In the genomic region with DNA sequence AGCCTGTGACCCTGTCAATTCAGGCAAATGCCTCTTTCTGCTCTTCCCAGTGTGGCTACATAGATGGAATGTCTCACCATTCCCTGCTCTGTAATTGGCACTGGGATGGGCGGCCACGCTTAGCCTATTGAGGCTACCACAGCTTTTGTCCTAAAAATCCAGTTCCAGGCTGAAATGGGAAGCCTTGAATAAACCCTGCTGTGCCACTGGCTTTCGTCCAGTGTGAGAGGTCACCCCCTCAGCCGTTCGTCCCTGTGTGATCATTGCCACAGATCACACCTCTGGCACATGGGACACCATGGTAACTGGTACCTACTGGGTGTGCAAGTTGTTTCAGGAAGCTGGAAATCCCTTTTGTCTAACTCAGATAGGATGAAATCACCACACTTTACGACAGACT, we compare ENCODE assay signal across 16 mouse cellular contexts. TPM values are rescaled to one million over a fixed set of nuclear protein-coding genes. Genes with fewer than 3 reads are reported as not detected.
A peak's percentile ranks its signal among the peaks of the same experiment; 100 is the strongest.
DNase-seq lines count a peak whose midpoint lies in the region; ATAC-seq and TF ChIP-seq lines count a peak whose summit lies in the region.
"Had no signal": no experiment of that assay in that cellular context is flagged by ENCODE, and none has a peak within 500 bp of the region (broad histone marks: within the 10 kb centered on the region; RNA-seq: fewer than 3 reads in every experiment).

No protein-coding gene starts in this region.

- TF ChIP-seq CTCF in midbrain, postnatal 0 days (IDR thresholded peaks at IDR 0.05): no peak

- H3K36me3 ChIP-seq in midbrain, postnatal 0 days (ENCODE audit: insufficient read depth, low read length): no peaks in the 10 kb centered on the region
- H3K36me3 ChIP-seq in midbrain, embryonic 10.5 days: no peaks in the 10 kb centered on the region
- H3K36me3 ChIP-seq: kidney, embryonic 15.5 days; neural tube, embryonic 13.5 days; stomach, embryonic 15.5 days had no signal

- 34% methylated on average over 6 of the region's 6 CpGs for WGBS in midbrain, postnatal 0 days
- 52% methylated on average over 6 of the region's 6 CpGs for WGBS in midbrain, embryonic 10.5 days

- no peak overlapping the region for H3K9ac ChIP-seq in midbrain, postnatal 0 days (replicated peaks; ENCODE audit: low read length, poor library complexity, severe bottlenecking)
- H3K9ac ChIP-seq: forebrain, postnatal 0 days; kidney, embryonic 15.5 days; liver, embryonic 14.5 days; neural tube, embryonic 13.5 days; stomach, embryonic 15.5 days had no signal

- DNase-seq in heart, adult 11 months: peak; percentile 82
- DNase-seq in heart, adult 18-20 months: no peak
- peak; percentile 9 for DNase-seq in midbrain, postnatal 0 days (ENCODE audit: low spot score)
- no peak for DNase-seq in midbrain, embryonic 10.5 days (ENCODE audit: low spot score)
- peak; percentile 32 for DNase-seq in adrenal gland, postnatal 25 days
- DNase-seq in urinary bladder, postnatal 4 days (ENCODE audit: low spot score in 2 of 2): no peak
- DNase-seq in frontal cortex, postnatal 25 days (ENCODE audit: low spot score in 2 of 2): no peak
- DNase-seq: cerebellum, adult 2 months; forebrain, postnatal 0 days; gastrocnemius, adult 2 months; lung, postnatal 14 days; thymus, adult 2 months had no signal

- H3K27me3 ChIP-seq in midbrain, postnatal 0 days (ENCODE audit: insufficient read depth, low read length): no peaks in the 10 kb centered on the region
- no peaks in the 10 kb centered on the region for H3K27me3 ChIP-seq in midbrain, embryonic 10.5 days (ENCODE audit: low read depth, poor library complexity, severe bottlenecking)
- H3K27me3 ChIP-seq: kidney, embryonic 15.5 days; neural tube, embryonic 13.5 days; stomach, embryonic 15.5 days had no signal

- H3K4me1 ChIP-seq in midbrain, postnatal 0 days (ENCODE audit: insufficient read depth, low read length): no peaks in the 10 kb centered on the region
- H3K4me1 ChIP-seq in midbrain, embryonic 10.5 days: peaks cover 8% of the 10 kb centered on the region
- H3K4me1 ChIP-seq: neural tube, embryonic 13.5 days; stomach, embryonic 15.5 days had no signal

- H3K4me3 ChIP-seq in midbrain, postnatal 0 days (ENCODE audit: low read depth, low read length): no peak overlapping the region
- no peak overlapping the region for H3K4me3 ChIP-seq in midbrain, embryonic 10.5 days
- H3K4me3 ChIP-seq: gastrocnemius, adult 2 months; kidney, embryonic 15.5 days; neural tube, embryonic 13.5 days; stomach, embryonic 15.5 days had no signal

- H3K4me2 ChIP-seq in midbrain, postnatal 0 days (ENCODE audit: low read depth, low read length, poor library complexity, severe bottlenecking): no peak overlapping the region
- H3K4me2 ChIP-seq: kidney, embryonic 15.5 days; neural tube, embryonic 13.5 days; stomach, embryonic 15.5 days had no signal

- H3K27ac ChIP-seq in midbrain, postnatal 0 days (ENCODE audit: low read depth, low read length): no peak overlapping the region
- no peak overlapping the region for H3K27ac ChIP-seq in midbrain, embryonic 10.5 days (replicated peaks)
- H3K27ac ChIP-seq: gastrocnemius, adult 2 months; kidney, embryonic 15.5 days; liver, embryonic 14.5 days; neural tube, embryonic 13.5 days; stomach, embryonic 15.5 days had no signal

- no peak for ATAC-seq in midbrain, postnatal 0 days (ENCODE audit: low FRiP score)
- ATAC-seq: forebrain, postnatal 0 days had no signal

- H3K9me3 ChIP-seq in midbrain, postnatal 0 days (ENCODE audit: low read length): no peaks in the 10 kb centered on the region
- H3K9me3 ChIP-seq in midbrain, embryonic 10.5 days (replicated peaks): no peaks in the 10 kb centered on the region
- H3K9me3 ChIP-seq: kidney, embryonic 15.5 days; neural tube, embryonic 13.5 days; stomach, embryonic 15.5 days had no signal

RNA-seq across cellular contexts. Expression of gene Taldo1, which starts 18.4 kb away (rescaled TPM):
- 100 to 1,000 TPM; 106 to 141 TPM for total RNA-seq in heart, adult 18-20 months (2021)
- 166 and 175 TPM in 2 replicates for total RNA-seq in midbrain, postnatal 0 days (2014; rRNA removed)
- polyA plus RNA-seq in midbrain, postnatal 0 days (2015; fragmentation: Nextera tagmentation; extraction: Ambion mirVana): 245 and 255 TPM in 2 replicates
- polyA plus RNA-seq in midbrain, embryonic 10.5 days (2016; fragmentation: Nextera tagmentation; extraction: Ambion mirVana): 339 and 342 TPM in 2 replicates
- total RNA-seq in adrenal gland, postnatal 25 days (2021): 629 and 681 TPM in 2 replicates

RNA-seq across cellular contexts. Expression of gene Eps8l2, which starts 34.9 kb away (rescaled TPM):
- total RNA-seq in heart, adult 18-20 months (2021): 1 to 10 TPM; 1.7 to 3.0 TPM
- 2.4 and 3.1 TPM in 2 replicates for total RNA-seq in midbrain, postnatal 0 days (2014; rRNA removed)
- polyA plus RNA-seq in midbrain, postnatal 0 days (2015; fragmentation: Nextera tagmentation; extraction: Ambion mirVana): 0.48 and 0.74 TPM in 2 replicates
- 3.4 and 3.8 TPM in 2 replicates for polyA plus RNA-seq in midbrain, embryonic 10.5 days (2016; fragmentation: Nextera tagmentation; extraction: Ambion mirVana)
- 1.6 and 2.6 TPM in 2 replicates for total RNA-seq in adrenal gland, postnatal 25 days (2021)

RNA-seq across cellular contexts. Expression of gene Gatd1, which starts 40.3 kb away (rescaled TPM):
- 10 to 100 TPM; 11.3 to 12.4 TPM for total RNA-seq in heart, adult 18-20 months (2021)
- total RNA-seq in midbrain, postnatal 0 days (2014; rRNA removed): 72.0 and 72.9 TPM in 2 replicates
- 47.7 and 48.9 TPM in 2 replicates for polyA plus RNA-seq in midbrain, postnatal 0 days (2015; fragmentation: Nextera tagmentation; extraction: Ambion mirVana)
- polyA plus RNA-seq in midbrain, embryonic 10.5 days (2016; fragmentation: Nextera tagmentation; extraction: Ambion mirVana): 45.1 and 47.0 TPM in 2 replicates
- 35.6 and 58.9 TPM in 2 replicates for total RNA-seq in adrenal gland, postnatal 25 days (2021)

RNA-seq across cellular contexts. Expression of gene Tmem80, which starts 46.1 kb away (rescaled TPM):
- total RNA-seq in heart, adult 18-20 months (2021): 10 to 100 TPM; 14.6 to 15.7 TPM
- 25.8 and 29.1 TPM in 2 replicates for total RNA-seq in midbrain, postnatal 0 days (2014; rRNA removed)
- 31.5 and 34.5 TPM in 2 replicates for polyA plus RNA-seq in midbrain, postnatal 0 days (2015; fragmentation: Nextera tagmentation; extraction: Ambion mirVana)
- 52.2 and 58.1 TPM in 2 replicates for polyA plus RNA-seq in midbrain, embryonic 10.5 days (2016; fragmentation: Nextera tagmentation; extraction: Ambion mirVana)
- 34.1 and 43.2 TPM in 2 replicates for total RNA-seq in adrenal gland, postnatal 25 days (2021)

RNA-seq across cellular contexts. Expression of gene Deaf1, which starts 46.1 kb away (rescaled TPM):
- 10 to 100 TPM; 11.7 to 12.6 TPM for total RNA-seq in heart, adult 18-20 months (2021)
- 246 and 289 TPM in 2 replicates for total RNA-seq in midbrain, postnatal 0 days (2014; rRNA removed)
- polyA plus RNA-seq in midbrain, postnatal 0 days (2015; fragmentation: Nextera tagmentation; extraction: Ambion mirVana): 291 and 306 TPM in 2 replicates
- 57.4 and 67.2 TPM in 2 replicates for polyA plus RNA-seq in midbrain, embryonic 10.5 days (2016; fragmentation: Nextera tagmentation; extraction: Ambion mirVana)
- 33.8 and 45.4 TPM in 2 replicates for total RNA-seq in adrenal gland, postnatal 25 days (2021)

Comparison
In these comparisons a context has a peak if more than half of its experiments do, and no peak if none do; other contexts are left out.
1. DNase-seq: peak in heart, adult 11 months (single experiment), midbrain, postnatal 0 days (single experiment) and adrenal gland, postnatal 25 days (single experiment); none in heart, adult 18-20 months (0 of 2), midbrain, embryonic 10.5 days (single experiment), urinary bladder, postnatal 4 days (0 of 2) and frontal cortex, postnatal 25 days (0 of 2).